Mouse (Mus musculus) CH12.LX (cell line): ENCODE data around the gene Entpd2.

Source experiments
- CHD2 ChIP-seq: IDR thresholded peaks from 2 replicates; pipeline ENCODE4 v1.6.1; 2011; ENCODE audit warnings: low read length, improper control_type of control experiment
- CTCF ChIP-seq, 2 experiments: IDR thresholded peaks in 1 of 2; conservative IDR thresholded peaks in 1 of 2; 2 replicates each; pipeline ENCODE4 v1.5.1; 2011 to 2012; ENCODE audit warnings: low read depth in 2 of 2, low read length in 2 of 2, improper control_type of control experiment in 1 of 2, inconsistent platforms in 1 of 2, mild to moderate bottlenecking in 1 of 2, moderate library complexity in 1 of 2
- EP300 ChIP-seq: IDR thresholded peaks from 2 replicates; pipeline ENCODE4 v1.6.1; 2011; ENCODE audit warnings: low read length, improper control_type of control experiment
- JUN ChIP-seq: IDR thresholded peaks from 2 replicates; pipeline ENCODE4 v1.6.1; 2011; ENCODE audit warnings: low read depth, mild to moderate bottlenecking, low read length, improper control_type of control experiment, moderate library complexity; ENCODE audit not compliant: insufficient read depth
- MAFK ChIP-seq: IDR thresholded peaks from 2 replicates; pipeline ENCODE4 v1.6.1; 2011; ENCODE audit warnings: low read length, improper control_type of control experiment; ENCODE audit not compliant: insufficient replicate concordance
- MAX ChIP-seq: IDR thresholded peaks from 2 replicates; pipeline ENCODE4 v1.6.1; 2011; ENCODE audit warnings: low read length, improper control_type of control experiment
- MEF2A ChIP-seq: IDR thresholded peaks from 2 replicates; pipeline ENCODE4 v1.6.1; 2014; ENCODE audit warnings: low read depth, mild to moderate bottlenecking, inconsistent platforms, low read length, improper control_type of control experiment, borderline replicate concordance
- POLR2A ChIP-seq: IDR thresholded peaks from 2 replicates; pipeline ENCODE4 v1.6.1; 2011; ENCODE audit warnings: low read depth, mild to moderate bottlenecking, improper control_type of control experiment, low read length
- POLR2AphosphoS2 ChIP-seq: IDR thresholded peaks from 2 replicates; pipeline ENCODE4 v1.6.1; 2011; ENCODE audit warnings: low read depth, low read length, improper control_type of control experiment
- RCOR1 ChIP-seq: conservative IDR thresholded peaks from 2 replicates; pipeline ENCODE4 v1.6.1; 2012; ENCODE audit warnings: low read depth, mild to moderate bottlenecking, inconsistent platforms, low read length, improper control_type of control experiment
- TCF12 ChIP-seq: IDR thresholded peaks from 2 replicates; pipeline ENCODE4 v1.6.1; 2014; ENCODE audit warnings: low read depth, mild to moderate bottlenecking, inconsistent platforms, low read length, improper control_type of control experiment
- ZKSCAN1 ChIP-seq: IDR thresholded peaks from 2 replicates; pipeline ENCODE4 v1.6.1; 2012; ENCODE audit warnings: low read depth, inconsistent platforms, low read length, improper control_type of control experiment, borderline replicate concordance

- no peak for TF ChIP-seq CTCF (conservative IDR thresholded peaks at IDR 0.05 in 1 of 2, IDR thresholded peaks at IDR 0.05 in 1 of 2; ENCODE audit: low read depth in 2 of 2, low read length in 2 of 2)
- no peak for TF ChIP-seq POLR2A
- TF ChIP-seq EP300 = no peak
- no peak for TF ChIP-seq ZKSCAN1
- TF ChIP-seq RCOR1 = no peak
- no peak for TF ChIP-seq MEF2A
- no peak for TF ChIP-seq CHD2
- TF ChIP-seq TCF12 = no peak
- TF ChIP-seq MAX = no peak
- TF ChIP-seq JUN = no peak
- no peak for TF ChIP-seq MAFK
- TF ChIP-seq POLR2AphosphoS2 = no peak
Observed at GRCm38 (mm10) chr2:25422587-25423410, 27.1 kb downstream of the Entpd2 start, which contains the start of gene Fut7.
